Mouse (Mus musculus) liver, adult 2 months (tissue): ENCODE results near the gene Odf3l1.

Source experiments
- CTCF ChIP-seq: fragments of 200-500 bp; IDR thresholded peaks from 2 replicates; pipeline ENCODE4 v1.5.1; 2011; ENCODE audit warnings: low read depth, low read length, control low read depth
- POLR2A ChIP-seq: fragments of 200-500 bp; IDR thresholded peaks from 2 replicates; pipeline ENCODE4 v1.6.1; 2011; ENCODE audit warnings: low read length, control low read depth; ENCODE audit not compliant: insufficient read depth; ENCODE audit errors: extremely low read depth

DNA sequence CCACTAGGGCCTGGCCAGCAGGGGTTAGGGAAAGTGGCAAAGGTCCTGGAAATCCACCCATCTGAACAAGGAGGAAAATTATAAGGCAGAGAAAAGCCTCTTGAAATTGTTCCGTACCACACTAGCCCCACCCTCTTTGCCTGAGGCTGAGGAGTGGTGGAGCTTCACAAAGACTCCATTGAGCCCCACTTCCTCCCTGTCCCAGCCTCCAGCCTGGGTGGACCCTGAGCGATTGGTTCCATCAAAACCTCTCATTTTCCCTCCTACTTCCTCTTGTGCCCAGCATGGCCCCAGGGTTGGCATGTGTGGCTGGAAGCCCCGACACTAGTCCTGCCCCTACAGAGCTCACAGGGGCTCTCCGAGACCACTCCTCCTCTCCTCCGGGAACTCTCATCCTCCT, 12.8 kb upstream of the Odf3l1 start:
- no peak for TF ChIP-seq CTCF
- TF ChIP-seq POLR2A = no peak
